Comparison of ENCODE assay signal across 9 mouse cellular contexts in the genomic region with DNA sequence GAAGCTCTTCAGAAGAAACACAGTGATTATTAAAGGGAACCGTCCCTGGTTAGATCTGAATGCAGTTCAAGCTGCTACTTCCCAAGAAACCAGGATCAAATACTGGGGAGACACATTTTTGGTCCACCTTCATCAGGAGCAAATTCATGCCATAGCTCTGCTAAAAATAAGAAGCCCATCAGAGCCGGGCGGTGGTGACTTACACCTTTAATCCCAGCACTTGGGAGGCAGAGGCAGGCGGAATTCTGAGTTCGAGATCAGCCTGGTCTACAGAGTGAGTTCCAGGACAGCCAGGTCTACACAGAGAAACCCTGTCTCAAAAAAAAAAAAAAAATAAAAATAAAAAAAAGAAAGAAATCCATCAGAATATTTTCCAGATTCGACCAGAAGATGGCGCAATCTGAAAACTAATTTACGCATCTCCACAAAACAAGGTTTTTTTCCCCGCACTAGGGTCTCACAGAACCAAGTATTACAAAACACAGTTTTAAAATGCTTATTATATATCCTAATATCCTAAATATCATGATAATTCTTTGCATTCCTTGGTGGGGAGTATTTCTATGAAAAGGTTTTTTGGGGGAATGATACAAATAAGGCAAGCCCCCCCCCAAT. TPM values are rescaled to one million over a fixed set of nuclear protein-coding genes. Genes with fewer than 3 reads are reported as not detected.
DNase-seq lines count a peak whose midpoint lies in the region; ATAC-seq and TF ChIP-seq lines count a peak whose summit lies in the region.
"Had no signal": no experiment of that assay in that cellular context is flagged by ENCODE, and none has a peak within 500 bp of the region (broad histone marks: within the 10 kb centered on the region; RNA-seq: fewer than 3 reads in every experiment).

No protein-coding gene starts in this region.

- WGBS in kidney, postnatal 0 days, result 48% methylated on average over 9 of the region's 9 CpGs

- H3K9me3 ChIP-seq in CH12.LX (replicated peaks; ENCODE audit: low read length), result peaks cover 10% of the 10 kb centered on the region
- no peaks in the 10 kb centered on the region for H3K9me3 ChIP-seq in kidney, postnatal 0 days (replicated peaks; ENCODE audit: low read length)
- H3K9me3 ChIP-seq: limb, embryonic 12.5 days had no signal

- no peak overlapping the region for H3K4me3 ChIP-seq in CH12.LX (replicated peaks in 1 of 3; ENCODE audit: low read depth in 2 of 3, low read length in 2 of 3, poor library complexity in 1 of 3)
- H3K4me3 ChIP-seq in kidney, postnatal 0 days (replicated peaks; ENCODE audit: low read depth, low read length), result no peak overlapping the region
- H3K4me3 ChIP-seq: limb, embryonic 12.5 days had no signal

- no peak overlapping the region for H3K4me2 ChIP-seq in CH12.LX (ENCODE audit: insufficient read depth, low read depth, poor library complexity, severe bottlenecking)
- H3K4me2 ChIP-seq in kidney, postnatal 0 days (ENCODE audit: low read length), result peak overlapping the region; percentile 19; the same call in 1 of the 2 replicates
- H3K4me2 ChIP-seq: limb, embryonic 12.5 days had no signal

- peaks cover 2% of the 10 kb centered on the region for H3K27me3 ChIP-seq in CH12.LX (replicated peaks)
- H3K27me3 ChIP-seq in Patski, result no peaks in the 10 kb centered on the region
- no peaks in the 10 kb centered on the region for H3K27me3 ChIP-seq in kidney, postnatal 0 days (ENCODE audit: insufficient read depth, low read length)
- H3K27me3 ChIP-seq: limb, embryonic 12.5 days had no signal

- H3K9ac ChIP-seq in CH12.LX (ENCODE audit: insufficient read depth, low read depth), result no peak overlapping the region
- no peak overlapping the region for H3K9ac ChIP-seq in kidney, postnatal 0 days (ENCODE audit: low read depth, low read length)
- H3K9ac ChIP-seq: limb, embryonic 12.5 days had no signal

- CTCF ChIA-PET in Patski (lab: Charles Lee), result interaction anchor here (0.6 to 1.5 kb wide), 7 partner anchors 10 to 399 kb away, joined by 3 to 7 read pairs (median 3); no protein-coding TSS in a partner anchor

- POLR2A ChIA-PET in Patski (lab: Charles Lee), result no interaction called here

- H3K36me3 ChIP-seq in CH12.LX (replicated peaks in 1 of 2; ENCODE audit: control insufficient read depth in 1 of 2, insufficient read depth in 1 of 2, low read length in 1 of 2), result no peaks in the 10 kb centered on the region
- no peaks in the 10 kb centered on the region for H3K36me3 ChIP-seq in kidney, postnatal 0 days (ENCODE audit: insufficient read depth, low read length)
- H3K36me3 ChIP-seq: limb, embryonic 12.5 days had no signal

- no peak for TF ChIP-seq EP300 in CH12.LX (IDR thresholded peaks at IDR 0.05; ENCODE audit: low read length)

- ATAC-seq in Patski, result no peak
- no peak for ATAC-seq in kidney, postnatal 0 days (replicated peaks; ENCODE audit: low FRiP score, low read depth)

- in situ Hi-C loops in CH12.LX (cut with MboI; ENCODE audit: low pct_ligation_motif_present, low pct_unique_long_range_greater_than_20kb, low sequenced_read_pairs) (loop anchor here (10.0 to 25.0 kb wide), 2 partner anchors 232 to 611 kb away; no protein-coding TSS in a partner anchor), Patski (cut with MboI; ENCODE audit: low pct_unique_long_range_greater_than_20kb) (loop anchor here (10.0 to 25.0 kb wide), 2 partner anchors 232 to 636 kb away; no protein-coding TSS in a partner anchor)

- H3K79me2 ChIP-seq in CH12.LX (replicated peaks; ENCODE audit: control insufficient read depth, extremely low read depth, insufficient read depth, poor library complexity, severe bottlenecking), result no peaks in the 10 kb centered on the region

- intact Hi-C loops in left cerebral cortex, postnatal 4 days (cut with DNase I), result loop anchor here (10.0 kb wide), 1 partner anchor 232 kb away; no protein-coding TSS in a partner anchor

- TF ChIP-seq CTCF in CH12.LX (conservative IDR thresholded peaks at IDR 0.05 in 1 of 2, IDR thresholded peaks at IDR 0.05 in 1 of 2; ENCODE audit: low read depth in 2 of 2, low read length in 2 of 2) (peak in 1 of 2 experiments; percentile 78; a peak in 2 of 4 replicates), Patski (IDR thresholded peaks at IDR 0.05) (peak; percentile 39)
- TF ChIP-seq CTCF in kidney, postnatal 0 days (IDR thresholded peaks at IDR 0.05; ENCODE audit: low read depth), result peak; percentile 64

- peak; percentile 81 for TF ChIP-seq RAD21 in CH12.LX (IDR thresholded peaks at IDR 0.05; ENCODE audit: low read depth, low read length)

- H3K27ac ChIP-seq in CH12.LX (ENCODE audit: insufficient read depth, low read depth), result no peak overlapping the region
- H3K27ac ChIP-seq in kidney, postnatal 0 days, result no peak overlapping the region

- dilution Hi-C loops in CH12.LX (cut with MboI; ENCODE audit: extremely low pct_ligation_motif_present, extremely low pct_unique_long_range_greater_than_20kb, low sequenced_read_pairs), result no loop called here

- TF ChIP-seq POLR2A in CH12.LX (IDR thresholded peaks at IDR 0.05; ENCODE audit: low read depth, low read length), result no peak

- H3K4me1 ChIP-seq in CH12.LX (ENCODE audit: control insufficient read depth in 1 of 2, insufficient read depth in 2 of 2), result peaks cover 18 to 30% of the 10 kb centered on the region in 2 experiments
- H3K4me1 ChIP-seq in kidney, postnatal 0 days (replicated peaks; ENCODE audit: insufficient read depth, low read length), result no peaks in the 10 kb centered on the region
- H3K4me1 ChIP-seq: limb, embryonic 12.5 days had no signal

- peak; percentile 30 for DNase-seq in kidney, adult 9 months
- DNase-seq in kidney, adult 18-20 months, result no peak
- DNase-seq in CH12.LX (ENCODE audit: extremely low read depth) (peak; percentile 53), Patski (ENCODE audit: low read depth, low spot score) (no peak)
- DNase-seq in kidney, postnatal 0 days (ENCODE audit: low spot score), result peak; percentile 81
- DNase-seq in spleen, postnatal 36 days (ENCODE audit: low spot score in 2 of 2), result no peak
- DNase-seq in left cerebral cortex, postnatal 4 days, result no peak

TF ChIP-seq in CH12.LX, 34 proteins besides CTCF, POLR2A, EP300 and RAD21:
- TF ChIP-seq SMC3 (IDR thresholded peaks at IDR 0.05; ENCODE audit: low read depth, low read length) (peak; percentile 75), NELFE (IDR thresholded peaks at IDR 0.05; ENCODE audit: low read depth, low read length) (no peak), ZC3H11A (IDR thresholded peaks at IDR 0.05; ENCODE audit: low read depth, low read length) (peak; percentile 54), MAZ (IDR thresholded peaks at IDR 0.05; ENCODE audit: low read depth, low read length) (no peak), ZNF384 (IDR thresholded peaks at IDR 0.05; ENCODE audit: low read depth, low read length) (peak; percentile 97), MAFK (IDR thresholded peaks at IDR 0.05; ENCODE audit: insufficient replicate concordance, low read length) (no peak), JUND (conservative IDR thresholded peaks at IDR 0.05; ENCODE audit: low read depth, low read length) (0 out of 2 replicates have a peak, but pooled peaks have one; percentile 40)
TF ChIP-seq in CH12.LX: peak in this region for 4.

RNA-seq across cellular contexts. Expression of a gene that starts 45.4 kb away (rescaled TPM):
- total RNA-seq in CH12.LX (2012; rRNA removed) (not detected in 2 replicates), CH12.LX (2014; rRNA removed) (not detected in 2 replicates)
- polyA plus RNA-seq in CH12.LX (2012; ENCODE audit: insufficient read length, low read depth) (0.29 and 0.44 TPM in 2 replicates), Patski (2021) (not detected)
- not detected in 2 replicates for polyA plus RNA-seq in kidney, postnatal 0 days (2015; fragmentation: Nextera tagmentation; extraction: Ambion mirVana)
- total RNA-seq in left cerebral cortex, postnatal 4 days (2021), result not detected
- polyA plus RNA-seq: limb, embryonic 12.5 days; small intestine, adult 2 months had no signal

Comparison
In these comparisons a context has a peak if more than half of its experiments do, and no peak if none do; other contexts are left out.
1. DNase-seq: peak in kidney, adult 9 months (single experiment), CH12.LX (single experiment) and kidney, postnatal 0 days (single experiment); none in kidney, adult 18-20 months (single experiment), Patski (single experiment), spleen, postnatal 36 days (0 of 2) and left cerebral cortex, postnatal 4 days (single experiment).